Mouse (Mus musculus): ENCODE measurements around the gene Slc35f3.

- TF ChIP-seq ZC3H11A (IDR thresholded peaks at IDR 0.05; ENCODE audit: borderline replicate concordance, low read depth, low read length) (no peak), ZNF384 (IDR thresholded peaks at IDR 0.05; ENCODE audit: low read depth, low read length) (no peak), HCFC1 (IDR thresholded peaks at IDR 0.05; ENCODE audit: borderline replicate concordance, insufficient read depth, low read length) (no peak), MAFK (IDR thresholded peaks at IDR 0.05; ENCODE audit: insufficient read depth, low read depth, low read length) (no peak)
Measured at GRCm38 (mm10) chr8:126382749-126383148, 84.4 kb downstream of the Slc35f3 start.
